Mouse (Mus musculus) CH12.LX (cell line): ENCODE measurements around the gene Gm44503. TPM values are rescaled to one million over a fixed set of nuclear protein-coding genes. Genes with fewer than 3 reads are reported as not detected.
A peak's percentile ranks its signal among the peaks of the same experiment; 100 is the strongest.

Source experiments
- DNase-seq: peaks from one replicate; pipeline ENCODE4 v3.0.0-alpha.2; 2013; ENCODE audit errors: extremely low read depth
- H3K27ac ChIP-seq: 2 replicates; pipeline ENCODE4 v1.5.1; 2012; ENCODE audit warnings: low read depth, mild to moderate bottlenecking, control low read depth, moderate library complexity; ENCODE audit not compliant: insufficient read depth
- H3K27me3 ChIP-seq: replicated peaks from 2 replicates; pipeline ENCODE3; 2012; ENCODE audit warnings: inconsistent platforms
- H3K36me3 ChIP-seq, 2 experiments: replicated peaks in 1 of 2; 2 replicates each; pipeline versions ENCODE3 to v1.6.1; 2012; ENCODE audit warnings: inconsistent platforms in 1 of 2, low read length in 1 of 2, mild to moderate bottlenecking in 1 of 2, mixed read lengths in 1 of 2, moderate library complexity in 1 of 2; ENCODE audit not compliant: control insufficient read depth in 1 of 2, insufficient read depth in 1 of 2
- H3K4me1 ChIP-seq, 2 experiments: 2 replicates each; pipeline ENCODE4 v1.6.1; 2012; ENCODE audit warnings: inconsistent platforms in 1 of 2, moderate library complexity in 1 of 2; ENCODE audit not compliant: insufficient read depth in 2 of 2, control insufficient read depth in 1 of 2
- H3K4me2 ChIP-seq: 2 replicates; pipeline ENCODE4 v1.6.1; 2012; ENCODE audit warnings: low read depth, mild to moderate bottlenecking, control low read depth; ENCODE audit not compliant: poor library complexity, insufficient read depth, severe bottlenecking
- H3K4me3 ChIP-seq, 3 experiments: fragments of 150-350 bp in 1 of 3; sonication (generic) in 1 of 3; replicated peaks in 1 of 3; 2 replicates each; pipeline versions ENCODE3 to v1.5.1; 2011 to 2012; ENCODE audit warnings: low read depth in 2 of 3, low read length in 2 of 3, mild to moderate bottlenecking in 2 of 3, moderate library complexity in 2 of 3, control low read depth in 1 of 3, improper control_type of control experiment in 1 of 3, inconsistent platforms in 1 of 3, mixed read lengths in 1 of 3; ENCODE audit not compliant: poor library complexity in 1 of 3
- H3K79me2 ChIP-seq: replicated peaks from 2 replicates; pipeline ENCODE4 v1.6.1; 2012; ENCODE audit warnings: mild to moderate bottlenecking, moderate library complexity; ENCODE audit not compliant: control insufficient read depth, poor library complexity, insufficient read depth, severe bottlenecking; ENCODE audit errors: extremely low read depth
- H3K9ac ChIP-seq: 2 replicates; pipeline ENCODE4 v1.6.1; 2012; ENCODE audit warnings: low read depth, mild to moderate bottlenecking, control low read depth, moderate library complexity; ENCODE audit not compliant: insufficient read depth
- H3K9me3 ChIP-seq: replicated peaks from 2 replicates; pipeline ENCODE3; 2012; ENCODE audit warnings: low read length, inconsistent platforms, mixed read lengths
- BHLHE40 ChIP-seq: IDR thresholded peaks from 2 replicates; pipeline ENCODE4 v1.6.1; 2011; ENCODE audit warnings: mild to moderate bottlenecking, low read depth, low read length, improper control_type of control experiment
- CHD1 ChIP-seq: IDR thresholded peaks from 2 replicates; pipeline ENCODE4 v1.6.1; 2012; ENCODE audit warnings: low read depth, low read length, improper control_type of control experiment, inconsistent platforms
- CTCF ChIP-seq, 2 experiments: IDR thresholded peaks in 1 of 2; conservative IDR thresholded peaks in 1 of 2; 2 replicates each; pipeline ENCODE4 v1.5.1; 2011 to 2012; ENCODE audit warnings: low read depth in 2 of 2, low read length in 2 of 2, improper control_type of control experiment in 1 of 2, inconsistent platforms in 1 of 2, mild to moderate bottlenecking in 1 of 2, moderate library complexity in 1 of 2
- ELF1 ChIP-seq: IDR thresholded peaks from 2 replicates; pipeline ENCODE4 v1.6.1; 2014; ENCODE audit warnings: low read depth, mild to moderate bottlenecking, inconsistent platforms, low read length, improper control_type of control experiment
- HCFC1 ChIP-seq: IDR thresholded peaks from 2 replicates; pipeline ENCODE4 v1.6.1; 2012; ENCODE audit warnings: low read depth, mild to moderate bottlenecking, inconsistent platforms, low read length, improper control_type of control experiment
- MYC ChIP-seq: IDR thresholded peaks from 2 replicates; pipeline ENCODE4 v1.6.1; 2011; ENCODE audit warnings: low read depth, mild to moderate bottlenecking, improper control_type of control experiment, low read length
- PAX5 ChIP-seq: IDR thresholded peaks from 2 replicates; pipeline ENCODE4 v1.6.1; 2012; ENCODE audit warnings: low read length, inconsistent platforms, mixed read lengths
- POLR2A ChIP-seq: IDR thresholded peaks from 2 replicates; pipeline ENCODE4 v1.6.1; 2011; ENCODE audit warnings: low read depth, mild to moderate bottlenecking, improper control_type of control experiment, low read length
- RAD21 ChIP-seq: IDR thresholded peaks from 2 replicates; pipeline ENCODE4 v1.6.1; 2011; ENCODE audit warnings: low read depth, mild to moderate bottlenecking, low read length, improper control_type of control experiment, moderate library complexity
- SMC3 ChIP-seq: IDR thresholded peaks from 2 replicates; pipeline ENCODE4 v1.6.1; 2011; ENCODE audit warnings: low read depth, low read length, improper control_type of control experiment
- USF1 ChIP-seq: IDR thresholded peaks from 2 replicates; pipeline ENCODE4 v1.6.1; 2014; ENCODE audit warnings: low read depth, mild to moderate bottlenecking, inconsistent platforms, low read length, improper control_type of control experiment
- USF2 ChIP-seq: conservative IDR thresholded peaks from 2 replicates; pipeline ENCODE4 v1.6.1; 2011; ENCODE audit warnings: low read depth, low read length, improper control_type of control experiment
- ZNF384 ChIP-seq: IDR thresholded peaks from 2 replicates; pipeline ENCODE4 v1.6.1; 2012; ENCODE audit warnings: low read depth, low read length, improper control_type of control experiment, inconsistent platforms
- dilution Hi-C: fragments of 300-500 bp; cut with MboI; formaldehyde crosslinking; loops from 2 replicates; pipeline ENCODE4 v1.14.3; 2020; ENCODE audit warnings: low sequenced_read_pairs; ENCODE audit not compliant: extremely low pct_unique_long_range_greater_than_20kb, extremely low pct_ligation_motif_present
- in situ Hi-C: fragments of 300-500 bp; cut with MboI; formaldehyde crosslinking; loops from 3 replicates; pipeline ENCODE4 v1.14.3; 2019; ENCODE audit warnings: low sequenced_read_pairs, low pct_ligation_motif_present, low pct_unique_long_range_greater_than_20kb, mixed read lengths
- polyA plus RNA-seq: library from polyadenylated mRNA; unstranded; fragments of >175 nt; gene quantifications from 2 replicates; pipeline ENCODE4 v1.2.1, GENCODE M21; 2012; ENCODE audit warnings: low read depth; ENCODE audit not compliant: insufficient read length
- total RNA-seq, 2 experiments: library from RNA; depleted of rRNA; stranded (reverse); fragments of 300-350 nt in 1 of 2; fragments of >200 nt in 1 of 2; gene quantifications; 2 replicates each; pipeline ENCODE4 v1.2.3; 2012 to 2014

Gene Gm44503
- total and polyA plus RNA-seq, 3 experiments = not detected

DNA sequence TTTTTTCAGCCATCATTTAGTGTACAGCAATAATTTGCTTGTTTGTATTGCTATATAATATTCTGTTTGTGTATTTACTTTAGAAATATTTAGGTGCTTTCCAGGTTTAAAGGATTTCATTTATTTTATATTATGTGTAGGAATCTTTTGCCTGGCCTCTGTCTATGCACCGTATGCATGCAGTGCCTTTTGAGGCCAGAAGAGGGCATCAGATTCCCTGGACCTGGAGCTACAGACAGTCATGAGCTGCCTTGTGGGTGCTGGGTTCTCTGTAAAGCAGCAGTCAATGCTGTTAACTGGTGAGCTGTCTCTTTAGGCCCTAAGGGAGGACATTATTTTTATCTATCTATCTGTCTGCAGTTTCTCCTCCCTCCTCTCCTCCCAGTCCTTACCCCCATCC is 3.1 kb upstream of the Gm44503 start:
- Histone ChIP-seq H3K36me3 (no peaks in the 10 kb centered on the region), H3K4me2 (no peak overlapping the region), H3K4me3 (no peak overlapping the region), H3K79me2 (no peaks in the 10 kb centered on the region), H3K27ac (no peak overlapping the region), H3K9ac (no peak overlapping the region), H3K27me3 (no peaks in the 10 kb centered on the region), H3K4me1 (peaks cover 5% of the 10 kb centered on the region in 2 experiments), H3K9me3 (no peaks in the 10 kb centered on the region)
- 0 out of 2 replicates have a peak, but pooled peaks have one; percentile 16 for TF ChIP-seq HCFC1
- TF ChIP-seq USF2 = no peak
- TF ChIP-seq ZNF384 = peak; percentile 51; the same call in 1 of the 2 replicates
- TF ChIP-seq CTCF (conservative IDR thresholded peaks at IDR 0.05 in 1 of 2, IDR thresholded peaks at IDR 0.05 in 1 of 2; ENCODE audit: low read depth in 2 of 2, low read length in 2 of 2) = peak; percentile 73 to 76
- peak; percentile 52 for TF ChIP-seq RAD21
- no peak for TF ChIP-seq BHLHE40
- peak; percentile 62 for TF ChIP-seq SMC3
- TF ChIP-seq USF1 = no peak
- DNase-seq = peak; percentile 68
- in situ Hi-C loops (no loop called here), dilution Hi-C loops (no loop called here)

DNA sequence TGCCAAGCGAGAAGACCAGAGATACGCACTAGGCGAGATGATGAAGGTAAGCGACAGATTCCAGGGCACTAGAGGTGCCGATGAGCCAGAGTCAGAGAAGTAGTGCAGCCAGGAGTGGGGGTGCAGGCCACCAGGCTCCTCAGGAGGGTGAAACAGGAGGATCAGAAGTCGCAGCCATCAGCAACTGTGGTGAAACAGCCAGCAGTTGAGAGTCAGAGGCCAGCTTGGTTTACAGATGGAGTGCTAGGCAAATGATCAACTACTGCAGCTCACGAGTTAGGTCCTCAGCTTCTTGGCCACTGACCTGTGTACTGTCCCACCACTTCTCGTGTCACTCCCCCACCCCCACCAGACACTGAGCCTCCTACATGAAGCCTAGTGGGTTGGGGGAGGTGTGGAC is 2.7 kb downstream of the Gm44503 start:
- Histone ChIP-seq H3K4me2 (peak overlapping the region; percentile 65), H3K79me2 (no peaks in the 10 kb centered on the region), H3K4me1 (peaks cover 18 to 35% of the 10 kb centered on the region in 2 experiments), H3K9me3 (no peaks in the 10 kb centered on the region), H3K36me3 (peaks cover 0 to 17% of the 10 kb centered on the region in 2 experiments), H3K4me3 (peak overlapping the region; percentile 21 to 54 (median 52)), H3K9ac (peak overlapping the region; percentile 14), H3K27me3 (no peaks in the 10 kb centered on the region), H3K27ac (peak overlapping the region; percentile 40; the same call in 1 of the 2 replicates)
- 0 out of 2 replicates have a peak, but pooled peaks have one; percentile 4 for TF ChIP-seq BHLHE40
- no peak for TF ChIP-seq POLR2A
- no peak for DNase-seq
- dilution Hi-C loops (no loop called here), in situ Hi-C loops (no loop called here)

DNA sequence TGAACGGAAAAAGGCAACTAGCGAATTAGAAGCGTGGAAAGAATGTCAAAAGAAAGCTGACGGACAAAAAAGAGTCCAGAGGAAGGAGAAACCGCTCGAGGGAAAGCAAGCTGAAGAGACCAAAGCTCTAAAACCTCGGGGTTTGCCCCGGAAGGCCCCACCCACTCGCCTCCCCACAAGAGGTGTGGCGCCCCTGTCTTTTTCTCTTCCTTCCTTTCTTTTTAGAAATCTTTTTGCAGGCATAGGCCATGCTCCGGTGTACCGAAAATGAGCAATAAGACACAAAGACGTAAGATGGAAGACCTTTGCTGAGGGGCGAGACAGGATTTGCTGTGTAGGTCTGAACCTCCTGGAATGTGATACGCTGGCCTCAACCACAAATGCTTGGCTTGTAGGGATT is 3.3 kb downstream of the Gm44503 start:
- peak overlapping the region; percentile 65 for H3K4me2 ChIP-seq
- no peaks in the 10 kb centered on the region for H3K79me2 ChIP-seq
- in situ Hi-C loops (no loop called here), dilution Hi-C loops (no loop called here)
- TF ChIP-seq ELF1 = peak; percentile 47; the same call in 1 of the 2 replicates
- TF ChIP-seq PAX5 = no peak
- peak; percentile 27; the same call in 1 of the 2 replicates for TF ChIP-seq CHD1
- TF ChIP-seq POLR2A = peak; percentile 46
- TF ChIP-seq MYC = no peak
- peak; percentile 29 for TF ChIP-seq HCFC1
- peak overlapping the region; percentile 48 to 54 (median 52) for H3K4me3 ChIP-seq
- H3K27me3 ChIP-seq = no peaks in the 10 kb centered on the region
- peak overlapping the region; percentile 31; the same call in 1 of the 2 replicates for H3K27ac ChIP-seq
- peaks cover 18 to 35% of the 10 kb centered on the region in 2 experiments for H3K4me1 ChIP-seq
- H3K9me3 ChIP-seq = no peaks in the 10 kb centered on the region
- DNase-seq = peak; percentile 52
- peaks cover 0 to 17% of the 10 kb centered on the region in 2 experiments for H3K36me3 ChIP-seq
- H3K9ac ChIP-seq = peak overlapping the region; percentile 14
